Mouse (Mus musculus) stomach, postnatal 0 days (tissue): Measurements from ENCODE around the gene Nxpe4. TPM values are rescaled to one million over a fixed set of nuclear protein-coding genes. Genes with fewer than 3 reads are reported as not detected.
A peak's percentile ranks its signal among the peaks of the same experiment; 100 is the strongest.

Experiments
- ATAC-seq: fragments of 200-750 bp; cut with Nextera tagmentation; 2 replicates; pipeline ENCODE4 v1.8.0; 2017; ENCODE audit not compliant: low FRiP score, low TSS enrichment
- DNase-seq: peaks from one replicate; pipeline ENCODE4 v3.0.0-alpha.2; 2016; ENCODE audit warnings: low spot score
- H3K27ac ChIP-seq: fragments of 300-500 bp; sonication (generic); replicated peaks from 2 replicates; pipeline ENCODE4 v1.5.1; 2014; ENCODE audit warnings: mild to moderate bottlenecking, control low read depth
- H3K27me3 ChIP-seq: fragments of 300-500 bp; sonication (generic); 2 replicates; pipeline ENCODE4 v1.6.1; 2014; ENCODE audit warnings: low read length; ENCODE audit not compliant: control insufficient read depth, insufficient read depth
- H3K36me3 ChIP-seq: fragments of 300-500 bp; sonication (generic); 2 replicates; pipeline ENCODE4 v1.6.1; 2014; ENCODE audit warnings: low read length, mixed read lengths; ENCODE audit not compliant: control insufficient read depth, insufficient read depth
- H3K4me1 ChIP-seq: fragments of 300-500 bp; sonication (generic); replicated peaks from 2 replicates; pipeline ENCODE4 v1.6.1; 2014; ENCODE audit warnings: antibody characterized with exemption; ENCODE audit not compliant: control insufficient read depth, insufficient read depth
- H3K4me2 ChIP-seq: fragments of 300-500 bp; sonication (generic); replicated peaks from 2 replicates; pipeline ENCODE4 v1.6.1; 2014; ENCODE audit warnings: low read depth, mild to moderate bottlenecking, control low read depth, moderate library complexity
- H3K4me3 ChIP-seq: fragments of 300-500 bp; sonication (generic); 2 replicates; pipeline ENCODE4 v1.5.1; 2014; ENCODE audit warnings: low read depth, low read length, control low read depth
- H3K9ac ChIP-seq: fragments of 300-500 bp; sonication (generic); 2 replicates; pipeline ENCODE4 v1.6.1; 2014; ENCODE audit warnings: mild to moderate bottlenecking, low read length, control low read depth, mixed read lengths
- H3K9me3 ChIP-seq: fragments of 300-500 bp; sonication (generic); 2 replicates; pipeline ENCODE4 v1.6.1; 2016; ENCODE audit warnings: low read length; ENCODE audit not compliant: control insufficient read depth
- CTCF ChIP-seq: IDR thresholded peaks from 2 replicates; pipeline ENCODE4 v1.5.1; 2016; ENCODE audit warnings: antibody characterized with exemption, low read depth, mild to moderate bottlenecking, moderate library complexity
- EP300 ChIP-seq: optimal IDR thresholded peaks from 2 replicates; pipeline ENCODE3; 2016; ENCODE audit warnings: antibody characterized with exemption
- WGBS: fragments of 180-500 bp; shearing (Covaris S2); extraction: QIAGEN DNeasy Blood & Tissue Kit; methylation state at CpG from one replicate; pipeline ENCODE4 v1.1.7; 2014; 5-methylcytosine and 5-hydroxymethylcytosine counted together
- polyA plus RNA-seq: library from polyadenylated mRNA; unstranded; fragments of >200 nt; fragmentation: Nextera tagmentation; extraction: Ambion mirVana; gene quantifications from 2 replicates; pipeline ENCODE4 v1.2.1, GENCODE M21; 2015

Nxpe4 gene
- polyA plus RNA-seq, 1 experiment from 2014 or later: 3.6 TPM

DNA sequence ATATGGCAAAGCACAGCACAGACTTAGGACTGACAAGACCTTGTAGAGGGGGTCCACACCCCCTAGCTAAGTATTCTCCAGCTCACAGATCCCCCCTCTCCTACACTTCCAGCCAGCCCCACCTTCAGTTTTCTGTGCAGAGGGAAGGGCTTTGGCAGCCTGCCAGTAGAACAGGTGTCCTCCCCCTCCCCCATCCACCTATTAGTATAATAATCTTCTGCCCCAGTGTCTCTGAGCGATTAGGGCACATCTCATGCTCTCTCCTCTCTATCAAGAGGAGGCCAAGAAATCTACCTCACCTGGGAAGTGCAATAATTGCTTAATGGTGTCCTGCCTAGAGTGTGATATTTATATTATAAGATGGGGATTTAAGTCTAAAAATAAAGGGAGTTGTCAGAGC is 83.7 kb downstream of the Nxpe4 start:
- Histone ChIP-seq H3K4me3 (no peak overlapping the region), H3K27me3 (no peaks in the 10 kb centered on the region), H3K9ac (no peak overlapping the region), H3K4me2 (no peak overlapping the region), H3K36me3 (no peaks in the 10 kb centered on the region), H3K9me3 (no peaks in the 10 kb centered on the region), H3K4me1 (no peaks in the 10 kb centered on the region), H3K27ac (no peak overlapping the region)
- TF ChIP-seq EP300: no peak
- no peak for TF ChIP-seq CTCF
- WGBS: 46% methylated on average over 1 of the region's 1 CpGs
- ATAC-seq (no peak), DNase-seq (no peak)

DNA sequence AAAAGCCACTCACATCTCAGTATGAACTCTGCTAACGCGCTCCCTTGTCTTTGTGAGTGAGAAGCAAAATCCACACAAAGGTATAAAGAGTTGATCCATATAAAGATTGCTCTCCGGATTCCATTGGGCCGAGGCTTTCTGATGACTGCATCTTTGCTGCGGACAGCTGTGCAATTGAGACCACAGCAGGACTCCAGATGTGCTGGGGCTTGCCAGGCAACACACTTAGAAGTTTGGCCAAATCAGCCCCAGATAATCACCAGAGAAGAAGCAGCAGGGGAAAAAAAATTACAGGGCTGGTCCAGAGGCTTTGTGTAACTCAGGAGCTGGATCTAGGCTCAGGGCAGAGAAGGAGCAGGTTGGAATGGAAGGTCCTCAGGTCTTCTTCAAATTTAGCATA is 85.5 kb downstream of the Nxpe4 start:
- Histone ChIP-seq H3K27ac (no peak overlapping the region), H3K4me2 (no peak overlapping the region), H3K36me3 (no peaks in the 10 kb centered on the region), H3K9ac (no peak overlapping the region), H3K4me1 (no peaks in the 10 kb centered on the region), H3K4me3 (no peak overlapping the region), H3K9me3 (no peaks in the 10 kb centered on the region), H3K27me3 (no peaks in the 10 kb centered on the region)
- 67% methylated on average over 5 of the region's 5 CpGs for WGBS
- no peak for ATAC-seq
- no peak for TF ChIP-seq EP300
- no peak for TF ChIP-seq CTCF
- DNase-seq: no peak

DNA sequence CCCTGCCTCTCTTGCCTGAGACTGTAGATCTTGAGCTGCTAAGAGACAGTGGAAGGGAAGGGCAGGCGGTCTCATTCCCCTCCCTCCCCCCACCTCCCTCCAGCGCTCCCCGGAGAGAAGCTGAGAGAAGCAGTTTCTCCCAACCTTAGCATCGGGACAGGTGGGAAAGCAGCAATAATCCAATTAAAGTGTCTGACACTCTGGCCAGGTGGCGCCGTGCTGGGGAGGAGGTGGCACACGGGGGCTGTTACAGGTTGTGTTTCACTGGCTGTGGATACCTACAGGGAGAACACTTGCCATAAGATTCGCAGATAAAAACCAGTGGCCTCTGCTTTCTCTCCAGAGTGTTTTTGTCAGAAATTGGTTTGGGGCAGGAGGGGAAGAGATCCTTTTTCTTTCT is 90.4 kb downstream of the Nxpe4 start:
- H3K9ac ChIP-seq: no peak overlapping the region
- TF ChIP-seq CTCF: no peak
- TF ChIP-seq EP300: no peak
- no peaks in the 10 kb centered on the region for H3K4me1 ChIP-seq
- DNase-seq (no peak), ATAC-seq (no peak)
- H3K36me3 ChIP-seq: no peaks in the 10 kb centered on the region
- no peaks in the 10 kb centered on the region for H3K9me3 ChIP-seq
- H3K27ac ChIP-seq: no peak overlapping the region
- 12% methylated on average over 8 of the region's 8 CpGs for WGBS
- no peak overlapping the region for H3K4me2 ChIP-seq
- H3K27me3 ChIP-seq: no peaks in the 10 kb centered on the region
- no peak overlapping the region for H3K4me3 ChIP-seq

DNA sequence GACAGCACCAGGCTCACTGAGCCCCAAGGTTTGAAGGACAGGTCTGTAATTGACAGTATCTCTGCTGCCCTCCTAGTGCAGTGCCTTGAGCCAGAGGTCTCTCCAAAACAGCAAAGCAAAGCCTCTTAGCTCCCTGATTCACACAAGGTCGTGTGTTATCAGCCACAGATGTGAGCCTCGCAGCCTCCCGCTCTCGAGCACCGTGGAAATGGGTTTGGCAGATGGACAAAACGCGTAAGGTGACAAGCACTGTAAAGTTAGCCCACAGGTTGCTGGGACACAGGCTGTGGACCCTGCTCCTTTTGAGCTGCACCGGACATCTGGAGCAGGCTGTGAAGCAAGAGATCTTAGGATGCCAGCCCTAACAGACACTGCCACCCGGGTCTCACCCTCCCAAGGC is 95.2 kb downstream of the Nxpe4 start:
- no peaks in the 10 kb centered on the region for H3K27me3 ChIP-seq
- 80% methylated on average over 9 of the region's 9 CpGs for WGBS
- no peak for TF ChIP-seq EP300
- no peak for TF ChIP-seq CTCF

DNA sequence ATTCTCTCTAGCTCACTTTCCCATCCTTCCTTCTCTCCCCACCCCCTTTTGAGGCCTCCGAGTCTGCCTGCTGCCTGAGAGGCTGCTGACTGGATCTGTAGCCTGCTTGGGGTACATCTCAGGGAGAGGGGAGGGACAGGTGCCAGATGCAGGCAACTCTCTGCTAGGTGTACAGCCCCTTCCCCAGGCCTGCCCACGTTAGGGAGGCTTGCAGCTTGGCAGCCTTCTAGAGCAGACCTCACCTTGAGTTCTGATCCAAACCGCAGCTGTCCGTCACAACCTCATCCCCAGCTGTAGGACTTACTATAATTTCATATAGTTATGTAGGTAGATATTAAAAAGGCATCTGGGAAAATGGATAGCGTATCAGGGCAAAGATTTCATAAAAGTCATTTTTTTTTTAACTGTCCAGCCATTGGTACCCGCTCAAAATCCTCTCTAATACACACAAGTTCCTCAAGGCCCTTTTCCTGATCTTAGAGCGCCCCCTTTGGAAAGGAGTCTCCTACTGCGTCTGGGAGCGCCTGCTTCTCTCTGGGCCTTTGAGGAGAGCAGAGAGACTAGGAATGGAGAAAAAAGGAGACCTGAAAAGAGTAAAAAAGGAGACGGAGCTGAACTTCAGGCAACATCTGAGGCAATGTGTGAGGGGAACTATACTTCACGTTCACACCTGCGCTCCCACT is 96.1 kb downstream of the Nxpe4 start:
- WGBS: 36% methylated on average over 12 of the region's 12 CpGs
- ATAC-seq (no peak), DNase-seq (peak; percentile 56)
- TF ChIP-seq EP300 (no peak), CTCF (peak; percentile 80)
- Histone ChIP-seq H3K27ac (no peak overlapping the region), H3K9ac (no peak overlapping the region), H3K4me3 (no peak overlapping the region), H3K4me1 (no peaks in the 10 kb centered on the region), H3K4me2 (no peak overlapping the region), H3K36me3 (no peaks in the 10 kb centered on the region), H3K9me3 (no peaks in the 10 kb centered on the region), H3K27me3 (no peaks in the 10 kb centered on the region)

More for the DNA sequence above, 95.2 kb downstream of the Nxpe4 start:
- Histone ChIP-seq H3K4me2 (no peak overlapping the region), H3K4me3 (no peak overlapping the region), H3K9me3 (no peaks in the 10 kb centered on the region), H3K4me1 (no peaks in the 10 kb centered on the region), H3K9ac (no peak overlapping the region), H3K27ac (no peak overlapping the region), H3K36me3 (no peaks in the 10 kb centered on the region)
- no peak for ATAC-seq
- DNase-seq: no peak

DNA sequence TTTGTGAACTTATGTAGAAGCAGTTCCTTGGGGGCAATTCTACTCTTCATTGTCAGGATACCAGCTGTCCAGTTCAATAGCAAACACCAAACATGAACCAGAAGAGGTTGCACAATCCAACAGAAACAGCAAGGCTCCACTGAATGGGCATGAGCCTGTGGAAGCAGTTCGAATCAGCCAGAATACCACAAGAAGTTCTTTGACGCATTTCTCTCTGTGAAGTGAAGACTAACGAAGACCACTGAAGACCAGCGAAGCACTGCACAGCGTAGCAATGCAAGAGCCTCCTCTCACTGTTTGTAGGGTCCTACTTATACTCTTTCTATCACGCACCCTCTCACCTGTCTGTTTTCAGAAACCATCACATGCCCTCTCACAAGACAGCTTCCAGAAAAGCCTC is 102.8 kb downstream of the Nxpe4 start:
- Histone ChIP-seq H3K9ac (no peak overlapping the region), H3K4me2 (no peak overlapping the region)

More for the DNA sequence above, 102.8 kb downstream of the Nxpe4 start:
- H3K9me3 ChIP-seq: no peaks in the 10 kb centered on the region
- no peak for ATAC-seq
- H3K27ac ChIP-seq: no peak overlapping the region
- no peak overlapping the region for H3K4me3 ChIP-seq
- H3K36me3 ChIP-seq: no peaks in the 10 kb centered on the region
- WGBS: 91% methylated on average over 6 of the region's 6 CpGs
- no peaks in the 10 kb centered on the region for H3K4me1 ChIP-seq
- TF ChIP-seq CTCF (no peak), EP300 (no peak)
- no peak for DNase-seq
- H3K27me3 ChIP-seq: no peaks in the 10 kb centered on the region
